Mouse (Mus musculus) brain, embryonic 14.5 days (tissue): ENCODE measurements at regions not wholly inside any gene's neighbourhood (a gene's known extent, or its start where the extent isn't known, plus 50 kb on each side); places are given as distances from the start of the nearest gene placed in this dataset.

Source experiments
- DNase-seq: peaks from one replicate; pipeline ENCODE4 v3.0.0-alpha.2; 2011; ENCODE audit warnings: low read depth
- CTCF ChIP-seq: fragments of 200-500 bp; IDR thresholded peaks from 2 replicates; pipeline ENCODE4 v1.5.1; 2012; ENCODE audit warnings: inconsistent platforms, mild to moderate bottlenecking, moderate library complexity, borderline replicate concordance; ENCODE audit not compliant: insufficient read depth, insufficient read length; ENCODE audit errors: extremely low read depth
- POLR2A ChIP-seq: fragments of 200-500 bp; IDR thresholded peaks from 2 replicates; pipeline ENCODE4 v1.6.1; 2012; ENCODE audit warnings: mild to moderate bottlenecking, inconsistent platforms, borderline replicate concordance; ENCODE audit not compliant: poor library complexity, insufficient read depth, insufficient read length, severe bottlenecking; ENCODE audit errors: extremely low read depth

DNA sequence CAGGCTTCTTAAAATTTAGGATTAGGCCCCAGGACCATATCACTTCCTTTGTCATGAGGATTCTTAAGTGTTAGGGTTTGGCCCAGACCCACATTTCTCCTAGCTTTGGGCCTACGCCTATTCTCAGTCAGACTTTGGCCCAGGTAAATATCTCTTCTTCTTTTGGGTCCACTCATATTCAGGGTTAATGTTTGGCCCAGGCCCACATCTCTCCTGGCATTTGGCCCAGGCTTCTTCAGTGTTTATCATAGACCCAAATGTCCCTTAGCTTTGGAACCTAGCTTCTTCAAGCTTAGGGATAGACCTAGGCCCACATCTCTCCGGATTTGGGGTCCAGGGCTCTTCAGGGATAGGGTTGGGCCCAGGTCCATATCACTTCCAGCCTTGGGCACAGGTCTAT is 228.2 kb downstream of the Gm7361 start:
- TF ChIP-seq POLR2A (no peak), CTCF (no peak)
- DNase-seq = no peak

DNA sequence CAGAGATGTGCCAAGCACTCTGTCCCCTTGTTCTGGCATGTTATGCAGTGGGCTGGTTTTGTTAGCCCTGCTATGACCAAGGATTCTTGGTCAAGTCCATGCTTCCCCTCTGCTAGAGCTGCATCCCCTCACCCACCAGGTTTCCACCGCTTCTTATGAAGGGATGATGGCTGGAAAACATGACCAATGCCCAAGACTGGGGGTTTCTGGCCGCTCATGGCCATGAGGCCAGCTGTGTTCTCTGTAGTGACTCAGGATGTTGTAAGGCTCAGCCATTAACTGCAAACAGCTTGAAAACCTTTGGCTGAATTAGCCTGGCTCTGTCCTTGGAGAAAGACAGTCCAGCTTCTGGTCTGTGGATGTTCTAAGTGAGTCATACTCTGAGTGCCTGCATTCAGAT is 236.5 kb downstream of the Gm7361 start:
- no peak for DNase-seq
- TF ChIP-seq CTCF (no peak), POLR2A (no peak)

DNA sequence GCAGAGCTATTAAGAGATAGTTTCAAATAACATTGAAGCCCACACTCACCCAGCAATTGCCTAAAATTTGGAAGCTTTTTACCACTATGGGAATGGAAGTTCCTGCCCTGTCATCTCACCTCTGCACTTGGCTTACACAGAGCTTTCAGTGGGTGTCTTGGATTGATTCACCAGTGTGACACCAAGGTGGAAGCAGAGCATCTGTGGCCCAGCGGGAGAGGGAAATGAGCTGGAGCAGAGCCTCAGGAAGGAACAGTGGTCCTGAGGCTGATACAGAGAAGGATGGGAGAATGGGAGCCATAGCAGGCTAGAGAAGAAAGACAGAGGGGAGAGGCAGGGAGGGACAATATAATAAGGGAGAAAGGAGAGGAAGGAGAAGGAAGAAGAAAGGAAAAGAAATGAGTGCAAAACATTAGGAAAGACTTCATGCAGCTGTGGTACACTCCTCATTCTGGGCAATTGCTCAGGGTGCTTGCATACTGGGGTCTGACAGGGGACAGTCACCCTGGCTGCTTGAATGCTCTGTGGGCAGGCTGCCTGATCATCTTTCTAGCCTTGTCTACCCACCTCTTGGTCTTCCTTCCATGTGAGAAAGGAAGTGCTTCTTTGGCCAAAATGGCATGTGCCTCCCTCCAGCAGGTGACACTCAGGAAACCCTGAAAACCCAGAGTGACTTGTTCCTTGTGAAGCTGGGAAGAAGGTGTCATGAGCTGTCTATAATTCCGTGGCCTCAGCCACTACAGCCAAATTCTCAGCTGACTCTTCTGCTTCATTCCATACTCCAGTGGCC is 240.3 kb downstream of the Gm7361 start:
- TF ChIP-seq CTCF (no peak), POLR2A (no peak)
- DNase-seq = no peak

DNA sequence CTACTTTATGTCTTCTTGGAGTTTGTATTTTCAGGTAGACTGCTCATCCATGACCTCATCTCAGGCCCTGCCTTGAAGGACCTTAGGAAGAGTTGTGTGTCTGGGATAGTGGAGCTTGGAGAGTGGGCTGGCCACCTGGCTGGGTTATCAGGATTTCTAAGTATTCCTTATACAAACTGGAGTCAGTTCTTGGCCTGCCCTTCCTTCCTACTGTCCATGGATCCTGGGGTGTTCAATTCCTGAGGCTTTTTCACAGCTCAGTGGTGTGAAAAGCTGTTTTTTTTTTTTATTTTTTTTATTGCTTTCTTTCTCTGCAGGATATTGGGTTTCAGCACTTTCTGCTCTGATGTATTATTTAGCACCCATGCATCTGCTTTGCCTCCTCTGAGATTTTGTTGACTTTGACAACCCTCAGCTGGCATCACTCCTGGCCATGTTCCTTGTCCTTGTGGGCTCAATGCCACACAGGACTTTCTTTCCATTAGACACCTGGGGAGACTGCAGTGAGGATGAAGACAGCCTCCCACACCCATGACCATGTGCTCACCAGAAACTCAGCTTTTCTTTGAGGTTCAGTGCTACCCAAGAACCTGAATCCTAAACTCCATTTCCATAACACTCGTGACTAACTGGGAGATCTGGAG is 252.2 kb downstream of the Gm7361 start:
- no peak for TF ChIP-seq CTCF
- TF ChIP-seq POLR2A = no peak
- DNase-seq = no peak

DNA sequence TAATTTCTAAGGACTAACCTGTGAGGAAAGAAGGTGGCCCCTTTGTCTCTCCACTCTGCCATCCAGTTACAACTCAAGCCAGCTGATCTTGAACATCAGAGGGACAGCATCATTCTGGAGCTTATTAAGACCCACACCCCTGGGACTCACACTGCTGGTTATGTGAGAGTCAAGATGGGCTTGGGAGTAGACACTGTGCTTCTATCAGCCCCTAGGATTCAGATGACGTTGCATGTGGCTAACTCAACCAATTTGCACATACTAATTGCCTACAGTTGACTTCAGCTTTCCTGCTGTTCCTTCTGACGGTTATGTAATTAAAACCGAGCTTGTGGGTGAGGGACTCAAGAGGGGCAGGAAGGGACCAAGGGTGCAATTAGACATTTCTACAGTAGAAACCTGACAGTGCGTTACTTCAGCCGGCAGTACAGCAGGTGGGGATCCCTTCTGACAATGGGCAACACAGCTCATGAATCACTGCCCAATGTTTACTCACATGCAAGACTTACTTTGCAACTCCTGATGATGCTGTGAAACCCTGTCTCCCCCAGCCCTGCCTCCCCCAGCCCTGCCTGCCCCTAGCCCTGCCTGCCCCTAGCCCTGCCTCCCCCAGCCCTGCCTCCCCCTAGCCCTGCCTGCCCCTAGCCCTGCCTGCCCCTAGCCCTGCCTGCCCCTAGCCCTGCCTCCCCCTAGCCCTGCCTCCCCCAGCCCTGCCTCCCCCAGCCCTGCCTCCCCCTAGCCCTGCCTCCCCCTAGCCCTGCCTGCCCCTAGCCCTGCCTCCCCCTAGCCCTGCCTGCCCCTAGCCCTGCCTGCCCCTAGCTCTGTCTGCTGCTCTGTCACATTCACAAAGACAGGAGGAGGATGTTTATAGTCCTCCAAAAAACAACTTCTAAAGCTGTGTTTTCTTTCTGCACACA is 255.8 kb downstream of the Gm7361 start:
- peak; percentile 40 for DNase-seq
- TF ChIP-seq POLR2A (no peak), CTCF (no peak)

DNA sequence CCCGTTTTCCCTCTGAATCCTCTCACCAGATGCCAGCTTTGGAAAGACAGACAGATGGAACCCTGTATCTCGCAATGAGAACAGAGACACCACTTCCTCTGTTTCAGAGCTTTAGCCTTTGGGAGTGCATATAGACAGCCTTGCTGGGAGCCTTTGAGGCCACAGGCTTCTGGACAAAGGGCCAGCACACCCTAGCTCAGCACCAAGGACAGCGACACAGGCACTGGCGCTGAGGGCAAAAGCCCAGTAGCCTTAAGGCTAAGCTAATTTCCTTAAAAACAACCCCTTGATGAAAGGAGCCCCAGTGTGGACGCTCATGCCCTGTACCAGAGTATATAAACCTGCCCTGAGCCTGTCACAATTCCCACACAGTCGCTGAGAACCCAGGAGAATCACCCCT is 278.1 kb downstream of the Gm7361 start:
- TF ChIP-seq POLR2A (no peak), CTCF (no peak)

DNA sequence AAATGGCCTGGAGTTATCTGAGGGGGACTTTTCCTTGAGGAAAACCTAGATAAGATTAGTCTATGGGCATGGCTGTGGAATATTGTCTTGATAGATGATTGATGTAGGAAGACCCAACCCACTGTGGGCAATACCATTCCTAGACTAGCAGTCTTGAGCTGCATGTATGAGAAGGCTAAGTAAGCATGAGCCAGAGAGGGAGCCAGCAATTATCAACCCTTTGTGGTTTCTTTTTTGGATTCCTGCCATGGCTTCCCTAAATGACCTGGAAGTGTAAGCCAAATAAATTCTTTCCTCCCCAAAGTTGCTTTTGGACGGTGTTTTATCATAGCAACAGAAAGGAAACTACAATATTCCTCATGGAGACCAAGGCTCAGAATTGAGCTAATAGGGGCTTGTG is 253.7 kb upstream of the Dpp6 start:
- TF ChIP-seq CTCF (no peak), POLR2A (no peak)
- no peak for DNase-seq

More for the DNA sequence above, 278.1 kb downstream of the Gm7361 start:
- no peak for DNase-seq

DNA sequence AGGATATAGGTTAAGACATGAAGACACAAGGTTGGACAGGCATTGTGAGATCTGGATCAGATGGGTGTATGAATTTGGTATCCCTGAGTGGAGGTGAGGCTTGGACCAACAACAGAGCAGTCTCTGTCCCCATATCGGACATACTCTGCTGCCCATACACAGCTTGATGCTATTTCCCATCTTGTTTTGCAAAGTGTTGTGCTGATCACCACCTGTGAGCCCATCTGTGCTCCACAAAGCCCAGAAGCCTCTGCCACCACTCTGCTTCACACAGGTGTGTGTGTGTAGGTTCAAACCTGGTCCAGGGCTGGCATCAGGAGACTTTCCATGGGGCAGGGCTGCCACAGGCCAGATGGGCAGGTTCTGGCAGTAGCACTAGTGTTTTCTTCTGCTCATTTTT is 252.9 kb upstream of the Dpp6 start:
- TF ChIP-seq POLR2A = no peak
- TF ChIP-seq CTCF = no peak
- DNase-seq = no peak

DNA sequence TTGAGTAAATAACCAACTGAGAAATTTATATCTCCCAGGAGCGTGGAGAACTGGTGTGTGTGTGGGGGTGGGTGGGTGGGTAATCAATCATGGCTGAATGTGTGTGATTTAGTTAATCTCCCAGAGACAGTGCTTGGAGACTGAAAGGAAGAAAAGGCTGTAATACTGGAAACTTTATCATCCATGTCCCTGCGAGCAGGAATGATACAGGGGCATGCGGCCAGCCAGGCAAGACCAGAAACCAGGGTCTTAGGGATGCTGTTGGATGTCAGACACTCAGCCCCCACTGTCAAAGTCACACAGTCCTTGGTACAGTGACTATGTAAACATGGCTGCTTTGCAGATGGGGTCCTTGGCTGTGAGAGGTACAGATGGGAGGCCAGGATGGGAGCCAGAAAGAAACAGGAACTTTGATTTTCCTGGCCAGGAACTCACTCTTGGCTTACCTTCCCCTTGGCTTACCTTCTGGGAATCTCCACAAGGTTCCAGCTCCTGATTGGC is 244.3 kb upstream of the Dpp6 start:
- no peak for DNase-seq
- TF ChIP-seq CTCF (no peak), POLR2A (no peak)

DNA sequence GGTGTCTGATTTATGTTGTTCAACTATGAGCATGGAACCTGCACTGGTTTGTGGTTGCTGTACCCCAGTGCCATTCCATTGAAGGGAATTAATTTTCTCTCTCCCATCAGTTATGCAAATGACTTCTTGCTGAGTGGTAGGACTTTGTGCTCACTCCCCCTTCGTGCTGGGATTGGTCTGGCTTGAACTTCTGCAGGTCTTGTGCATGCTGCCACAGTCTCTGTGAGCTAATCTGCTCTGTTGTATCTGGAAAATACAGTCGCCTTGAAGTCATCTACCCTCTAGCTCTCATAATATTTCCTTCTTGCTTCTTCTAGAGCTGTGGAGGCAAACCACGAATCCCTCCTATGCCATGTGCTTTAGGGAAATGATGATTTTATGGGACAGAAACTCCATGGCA is 243.6 kb upstream of the Dpp6 start:
- TF ChIP-seq POLR2A (no peak), CTCF (no peak)
- no peak for DNase-seq

DNA sequence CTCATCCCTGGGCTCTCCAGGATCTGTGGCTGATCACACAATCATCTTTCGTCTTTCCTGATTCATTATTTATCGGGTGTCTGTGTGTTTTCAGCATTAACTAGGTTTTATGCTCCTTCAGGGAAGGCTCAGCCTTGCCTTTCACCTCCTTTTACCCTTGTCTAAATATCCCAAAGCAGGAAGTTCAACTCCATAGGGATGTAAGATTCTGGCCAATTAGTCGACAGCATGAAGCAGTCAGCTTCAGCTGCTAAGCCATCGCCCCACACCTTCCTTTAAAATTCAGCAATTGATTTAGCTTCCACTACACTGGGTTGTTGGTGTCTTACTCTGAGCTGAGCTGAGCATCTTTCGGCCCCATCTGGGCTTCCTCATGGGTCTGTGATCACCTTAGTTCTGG is 230.9 kb upstream of the Dpp6 start:
- peak; percentile 37 for DNase-seq
- TF ChIP-seq CTCF (no peak), POLR2A (no peak)

DNA sequence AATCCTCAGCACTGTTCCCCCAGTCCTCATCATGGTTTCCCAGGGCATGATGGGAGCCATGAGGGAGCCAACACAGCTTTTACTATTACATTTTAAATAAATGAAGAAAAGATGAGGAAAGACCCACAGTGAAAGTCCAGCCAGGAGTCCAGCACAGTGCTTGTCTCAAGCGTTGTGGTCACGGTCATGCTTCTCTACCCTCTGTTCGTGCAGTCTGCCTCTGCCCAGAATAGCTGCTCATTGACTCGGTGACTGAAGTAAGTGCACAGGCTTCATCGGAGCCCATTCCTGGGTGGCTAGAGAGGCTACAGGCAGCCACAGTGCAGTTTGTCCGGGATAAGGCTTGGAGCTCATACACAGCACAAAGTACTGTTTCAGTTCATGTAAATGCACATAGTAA is 226.1 kb upstream of the Dpp6 start:
- TF ChIP-seq CTCF (no peak), POLR2A (no peak)
- no peak for DNase-seq
